Mouse (Mus musculus) cerebellum, adult 9-11 months (tissue): Measurements from ENCODE around the gene Ankrd23.

Source experiments
- DNase-seq: peaks from one replicate; pipeline ENCODE4 v3.0.0; 2022

Ankrd23 gene

DNA sequence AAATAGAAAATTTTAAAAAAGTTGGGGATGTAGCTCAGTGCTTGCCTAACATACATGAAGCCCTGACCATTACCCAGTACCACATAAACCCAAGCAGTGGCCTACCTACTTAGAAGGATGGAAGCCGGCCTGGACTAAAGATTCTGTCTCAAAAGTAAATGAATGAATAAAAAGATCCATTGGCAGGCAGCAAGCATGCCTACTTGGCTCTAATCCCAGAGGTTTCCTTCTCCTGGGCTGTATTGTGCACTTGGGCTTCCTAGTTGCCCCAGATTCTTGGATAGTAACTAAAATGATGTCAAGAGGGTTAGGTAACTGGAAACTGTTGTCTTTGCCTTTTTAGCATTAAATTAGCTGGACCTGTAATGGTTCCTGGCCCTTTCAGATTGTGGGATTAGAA, 23.4 kb downstream of the Ankrd23 start:
- no peak for DNase-seq

DNA sequence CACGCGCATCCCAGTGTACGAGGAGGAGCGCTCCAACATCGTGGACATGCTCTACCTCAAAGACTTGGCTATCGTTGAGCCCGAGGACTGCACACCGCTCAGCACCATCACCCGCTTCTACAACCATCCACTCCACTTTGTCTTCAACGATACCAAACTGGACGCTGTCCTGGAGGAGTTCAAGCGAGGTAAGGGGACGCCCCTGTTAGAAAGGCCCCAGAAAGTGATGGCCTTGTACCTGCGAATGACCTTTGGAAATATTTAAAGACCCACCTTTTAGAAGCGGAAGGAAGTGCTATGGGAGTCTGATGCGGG, 23.8 kb downstream of the Ankrd23 start:
- no peak for DNase-seq

DNA sequence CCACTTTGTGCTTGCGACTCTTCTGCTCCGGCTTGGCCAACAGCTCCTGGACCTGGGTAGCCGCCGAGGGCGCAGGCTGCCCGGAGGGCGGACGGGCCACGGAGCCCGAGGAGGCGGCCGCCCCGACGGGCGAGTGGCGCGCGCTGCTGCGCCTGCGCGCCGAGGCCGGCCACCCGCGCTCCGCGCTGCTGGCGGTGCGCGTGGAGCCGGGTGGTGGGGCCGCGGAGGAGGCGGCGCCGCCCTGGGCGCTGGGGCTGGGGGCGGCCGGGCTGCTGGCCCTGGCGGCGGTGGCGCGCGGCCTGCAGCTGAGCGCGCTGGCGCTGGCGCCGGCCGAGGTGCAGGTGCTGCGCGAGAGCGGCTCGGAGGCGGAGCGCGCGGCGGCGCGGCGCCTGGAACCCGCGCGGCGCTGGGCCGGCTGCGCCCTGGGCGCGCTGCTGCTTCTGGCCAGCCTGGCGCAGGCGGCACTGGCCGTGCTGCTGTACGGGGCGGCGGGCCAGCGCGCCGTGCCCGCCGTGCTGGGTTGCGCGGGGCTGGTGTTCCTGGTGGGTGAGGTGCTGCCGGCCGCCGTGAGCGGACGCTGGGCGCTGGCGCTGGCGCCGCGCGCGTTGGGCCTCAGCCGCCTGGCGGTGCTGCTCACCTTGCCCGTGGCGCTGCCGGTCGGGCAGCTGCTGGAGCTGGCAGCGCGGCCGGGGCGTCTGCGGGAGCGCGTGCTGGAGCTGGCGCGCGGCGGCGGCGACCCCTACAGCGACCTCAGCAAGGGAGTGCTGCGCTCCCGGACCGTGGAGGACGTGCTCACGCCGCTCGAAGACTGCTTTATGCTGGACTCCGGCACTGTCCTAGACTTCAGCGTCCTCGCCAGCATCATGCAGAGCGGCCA, 24.4 kb downstream of the Ankrd23 start:
- peak; percentile 72 for DNase-seq

DNA sequence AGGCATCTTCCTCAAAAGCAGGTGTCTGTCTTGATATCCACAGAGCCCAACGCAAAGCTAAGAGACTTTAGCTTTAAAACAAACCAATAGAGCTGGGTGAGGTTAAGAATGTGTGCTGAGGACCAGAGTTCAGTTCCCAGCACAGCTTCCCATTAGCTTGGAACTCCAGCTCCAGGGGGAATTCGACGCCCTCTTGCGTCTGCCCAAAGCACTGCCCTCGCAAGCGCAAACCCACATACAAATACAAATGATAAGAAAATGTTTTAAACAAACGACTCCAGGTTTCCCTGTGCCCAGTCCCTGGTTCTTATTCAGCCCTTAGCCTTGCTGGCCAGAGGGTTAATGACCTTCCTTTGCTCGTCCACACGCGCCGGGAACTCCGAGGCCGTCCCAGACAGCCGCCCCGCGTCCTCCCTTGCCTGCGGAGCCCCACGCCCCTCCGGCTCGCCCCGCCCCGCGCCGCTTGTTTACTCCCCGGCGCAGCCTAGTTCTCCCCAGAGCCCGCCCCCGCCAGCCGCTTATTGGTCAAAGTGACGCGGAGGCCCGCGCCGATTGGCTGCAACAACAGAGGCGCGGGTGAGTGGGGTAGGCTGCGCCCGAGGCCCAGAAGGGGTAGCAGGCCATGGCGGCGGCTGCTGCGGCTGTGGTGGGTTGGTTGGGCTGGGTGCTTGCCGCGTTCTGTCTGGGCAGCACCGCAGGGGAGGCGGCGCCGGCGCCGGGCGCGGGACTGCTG, 25.2 kb downstream of the Ankrd23 start, which contains the start of gene Cnnm3:
TSS of gene Cnnm3 (plus strand) at position 579 of the 733 bp plus-strand sequence.
- peak; percentile 99 for DNase-seq

DNA sequence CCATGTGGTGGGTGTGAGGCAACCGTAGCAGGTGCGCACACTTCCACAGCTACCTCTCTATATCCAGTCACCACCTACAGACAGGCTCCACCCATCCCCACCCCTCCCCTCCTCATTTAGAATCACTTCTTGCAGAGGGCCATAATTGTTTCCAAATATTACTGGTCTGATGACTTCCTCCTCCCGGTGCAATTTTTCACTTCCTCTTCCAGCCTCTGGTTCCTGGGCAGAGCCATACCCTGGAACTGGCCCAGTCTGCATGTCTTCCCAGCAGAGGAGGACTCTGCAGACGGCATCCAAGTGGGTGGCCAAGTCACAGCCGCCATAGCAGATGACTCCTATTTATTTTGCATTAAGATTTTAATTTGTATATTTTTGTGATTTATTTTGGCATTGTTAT, 28.4 kb downstream of the Ankrd23 start:
- no peak for DNase-seq

DNA sequence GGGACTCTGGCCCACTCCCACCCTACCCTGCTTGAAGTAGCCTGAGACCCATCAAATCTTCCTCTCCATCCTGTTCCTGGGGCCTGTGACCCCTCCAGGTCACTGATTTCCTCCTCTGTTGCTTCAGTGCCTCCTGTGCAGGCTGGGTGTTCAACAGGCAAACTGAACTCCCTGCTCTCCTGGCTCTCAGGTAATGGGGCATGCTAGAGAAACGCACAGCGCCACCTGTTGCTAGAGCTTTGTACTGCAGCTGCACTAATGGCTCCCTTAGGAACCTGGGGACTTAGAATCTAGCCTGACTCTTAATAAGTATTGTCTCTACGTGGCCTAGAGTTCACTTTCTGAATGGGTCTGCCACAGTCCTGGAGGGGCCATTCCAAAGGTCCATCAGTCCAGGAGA, 35.4 kb downstream of the Ankrd23 start:
- peak; percentile 80 for DNase-seq

DNA sequence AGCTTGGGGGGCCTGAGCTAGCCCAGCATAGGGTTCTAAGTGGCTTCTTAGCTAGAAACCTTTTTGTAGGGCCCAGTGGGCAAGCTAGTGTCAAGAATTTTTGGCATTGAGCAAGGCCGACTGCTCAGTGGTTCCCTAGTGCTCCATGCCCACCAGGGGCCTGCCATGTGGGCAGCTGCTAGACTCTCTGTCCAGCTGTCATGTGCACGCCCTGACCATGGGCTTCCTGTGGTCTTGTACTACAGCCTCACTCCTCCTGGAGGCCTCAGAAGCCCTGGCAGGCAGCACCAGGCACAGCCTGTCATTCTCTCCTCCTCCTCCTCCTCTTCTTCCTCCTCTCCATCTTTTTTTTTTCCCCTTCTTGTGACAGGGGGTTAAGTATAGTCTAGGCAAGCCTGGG, 39.4 kb downstream of the Ankrd23 start:
- no peak for DNase-seq

DNA sequence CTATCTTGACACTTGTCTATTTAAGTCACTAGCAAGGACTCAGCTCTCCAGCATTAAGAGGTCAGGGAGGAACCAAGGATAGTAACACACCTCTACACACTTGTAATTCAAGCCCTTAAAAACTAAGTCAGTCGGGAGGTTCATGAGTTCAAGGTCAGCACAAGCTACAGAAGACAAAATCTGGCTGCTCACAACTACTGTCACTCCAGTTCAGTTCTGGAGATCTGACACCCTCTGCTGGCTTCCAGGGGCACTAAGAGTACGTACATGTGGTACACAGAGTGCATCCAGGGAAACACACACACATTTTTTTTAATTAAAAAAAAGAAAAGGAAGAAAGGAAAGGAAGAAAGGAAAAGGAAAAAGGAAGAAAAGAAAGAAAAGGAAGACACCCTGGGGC, 40.0 kb downstream of the Ankrd23 start:
- no peak for DNase-seq

DNA sequence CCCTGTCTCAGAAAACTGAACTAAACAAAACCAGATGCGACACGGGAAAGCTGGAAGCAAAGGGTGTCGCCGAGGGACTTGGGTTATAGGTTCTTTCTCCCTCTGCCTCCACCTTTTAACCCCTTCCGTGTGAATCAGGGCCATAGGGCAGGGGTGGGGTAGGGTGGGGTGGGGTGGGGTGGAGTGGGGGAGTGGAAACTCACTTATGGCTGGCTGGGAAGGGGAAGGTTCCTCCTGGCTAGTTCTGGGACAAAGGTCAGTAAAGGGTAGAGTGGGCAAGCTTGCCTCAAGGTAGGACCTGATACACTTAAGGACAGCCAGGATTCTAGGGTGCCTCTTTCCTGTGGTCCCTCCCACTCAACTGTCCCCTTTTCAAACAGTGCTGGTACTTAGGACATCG, 43.4 kb downstream of the Ankrd23 start:
- no peak for DNase-seq

DNA sequence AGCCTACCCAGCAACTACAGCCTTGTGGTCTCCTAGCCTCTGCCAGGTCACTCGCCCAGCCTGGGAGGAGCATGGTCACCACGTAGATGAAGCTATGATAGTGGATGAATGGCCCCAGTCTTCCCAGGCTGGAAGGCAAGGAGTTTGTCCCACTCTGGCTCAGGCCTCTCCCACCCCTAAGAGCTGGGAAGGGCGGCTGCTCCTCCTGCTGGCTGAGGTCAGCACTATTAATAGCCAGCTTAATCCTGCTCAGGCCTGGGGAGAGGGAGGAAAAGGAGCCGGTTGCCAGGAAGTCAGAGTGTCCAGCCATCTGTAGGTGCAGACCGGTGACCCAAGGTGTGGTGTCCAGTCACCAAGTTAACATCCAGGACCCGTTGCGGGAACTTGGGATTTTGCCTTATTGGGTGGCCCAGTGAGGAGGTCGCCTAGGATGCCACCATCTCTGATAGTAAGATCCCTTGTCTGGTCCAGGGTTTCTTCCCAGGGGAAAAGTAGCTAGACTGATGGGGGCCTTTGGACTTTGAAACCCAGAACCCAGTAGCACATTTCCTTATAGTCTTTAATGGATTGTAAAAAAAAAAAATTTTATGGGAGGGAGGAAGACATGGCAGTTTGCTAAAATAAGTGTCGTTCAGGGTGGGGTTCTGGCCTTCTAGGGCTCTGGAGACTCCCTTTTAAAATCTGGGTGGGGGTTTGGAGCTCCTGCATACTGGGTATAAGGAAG, 44.1 kb downstream of the Ankrd23 start:
- peak; percentile 96 for DNase-seq

DNA sequence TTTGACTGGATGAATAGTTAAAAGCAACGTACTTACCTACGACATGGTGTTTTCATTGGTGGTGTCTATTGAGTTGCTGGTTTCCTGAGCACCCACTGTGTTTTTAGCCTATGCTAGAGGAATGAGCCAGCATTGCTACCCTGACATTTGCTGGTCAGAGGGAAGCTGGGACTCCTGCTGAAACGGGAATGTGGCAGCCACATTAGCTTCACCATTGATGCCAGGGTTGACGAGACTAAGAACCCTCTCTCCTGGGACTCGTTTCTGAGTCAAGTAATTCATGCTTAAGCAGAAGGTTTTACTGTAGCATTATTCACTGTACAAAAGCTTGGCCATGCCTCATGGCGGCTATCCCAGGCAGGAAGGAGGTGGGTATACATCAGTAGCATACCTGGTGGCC, 47.0 kb downstream of the Ankrd23 start:
- DNase-seq, result no peak

DNA sequence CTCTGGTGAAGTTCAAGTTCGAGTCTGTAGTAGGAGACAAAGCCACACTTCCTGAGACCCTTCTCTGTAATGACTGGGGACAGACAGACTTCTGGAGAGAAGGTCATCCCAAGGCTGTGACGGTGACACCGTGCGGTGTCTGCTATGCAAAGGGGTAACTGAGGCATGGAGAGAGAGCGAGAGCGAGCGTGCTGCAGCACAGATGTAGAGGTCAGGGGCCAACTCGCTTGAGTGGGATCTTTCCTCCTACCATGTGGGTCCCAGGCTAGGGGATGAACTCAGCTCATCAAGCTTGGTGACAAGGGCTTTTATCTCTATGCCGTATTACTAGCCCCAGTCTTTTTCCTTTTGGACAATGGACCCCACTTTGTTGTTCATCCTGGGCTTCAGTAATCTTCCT, 49.6 kb downstream of the Ankrd23 start:
- DNase-seq, result no peak

DNA sequence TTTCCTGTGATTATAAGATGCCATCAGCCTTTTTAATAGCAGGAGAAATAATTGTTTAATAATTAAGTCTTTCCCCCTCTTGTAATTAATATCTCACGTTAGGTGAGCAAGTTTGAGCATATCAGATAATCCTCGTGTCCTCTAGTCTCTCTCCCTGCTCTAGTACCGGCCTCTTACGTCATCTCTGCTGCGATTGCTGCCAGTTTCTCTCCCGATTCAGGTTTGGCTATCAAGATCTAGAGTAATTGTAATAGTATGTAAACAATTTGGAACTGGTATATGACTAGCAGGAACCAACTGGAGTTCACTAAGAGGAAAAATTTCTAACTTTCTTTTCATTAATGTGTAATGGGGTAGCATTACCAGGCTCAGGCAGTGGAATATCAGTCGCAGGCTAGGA, 51.6 kb downstream of the Ankrd23 start:
- DNase-seq, result no peak

DNA sequence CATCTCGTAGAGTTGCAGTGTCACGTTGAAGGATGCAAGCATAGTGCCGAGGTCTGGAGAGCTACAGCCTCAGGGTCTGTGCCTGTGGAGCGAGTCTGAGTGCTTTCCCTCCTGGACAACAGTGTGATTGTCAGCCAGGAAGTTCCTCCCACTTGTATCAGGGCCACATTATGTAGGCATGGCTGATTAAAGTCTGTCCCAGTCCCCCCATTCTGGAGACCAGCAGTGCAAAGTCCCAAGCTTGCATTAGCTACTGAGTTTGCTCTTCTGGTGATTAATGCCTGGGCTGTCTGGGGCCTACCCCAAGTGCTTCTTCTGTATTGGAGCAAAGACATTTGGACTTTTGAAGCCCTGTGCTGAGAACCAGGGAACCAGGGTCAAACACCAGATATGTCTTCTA, 52.9 kb downstream of the Ankrd23 start:
- no peak for DNase-seq
